Mouse (Mus musculus): ENCODE data around the gene Gm6176.
"Not testable (repeated sequence)": the region's sequence is repeated elsewhere in the genome, so short reads cannot be mapped to it uniquely, and the experiment has no call there.

The Gm6176 gene

GRCm38 (mm10) chr7:22056205-22056604, at the start of gene Gm6176:
TSS of gene Gm6176 (minus strand) at chr7:22056305.
- DNase-seq, result not testable (repeated sequence)

GRCm38 (mm10) chr7:22068757-22069156, 12.7 kb upstream of the Gm6176 start, which contains the start of gene Vmn1r139:
TSS of gene Vmn1r139 (plus strand) at chr7:22069057.
- not testable (repeated sequence) for DNase-seq

DNA sequence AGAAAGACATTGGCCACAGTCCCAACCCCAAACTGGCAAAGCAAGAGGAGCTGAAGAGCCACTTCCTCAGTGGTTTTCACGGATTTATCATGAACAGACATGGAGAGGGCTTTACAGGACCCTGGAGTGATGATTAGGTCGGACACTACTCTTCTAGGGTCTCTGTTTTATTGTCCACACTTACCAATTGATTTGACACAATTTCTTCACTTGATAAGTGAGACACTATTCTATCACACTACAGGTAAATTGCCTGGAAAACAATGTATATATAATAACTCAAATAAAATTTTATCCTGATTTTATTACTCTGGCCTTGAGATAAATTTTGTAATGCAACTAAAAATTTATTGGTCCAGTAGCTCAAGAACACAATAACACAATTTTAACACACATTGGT, 27.3 kb downstream of the Gm6176 start, which contains the start of gene Vmn1r138:
Gene Vmn1r138 (minus strand): TSS at position 101 of the 400 bp plus-strand sequence.
- DNase-seq, result not testable (repeated sequence)
